Mouse (Mus musculus) c-Kit-negative CD71-positive TER-119-positive erythroid progenitor cells, embryonic 14.5 days (primary cell): ENCODE data around the gene Borcs7.

ENCODE experiments used
- DNase-seq: peaks from one replicate; pipeline ENCODE4 v3.0.0-alpha.2; 2013; ENCODE audit warnings: low read depth, low spot score

Borcs7 gene

DNA sequence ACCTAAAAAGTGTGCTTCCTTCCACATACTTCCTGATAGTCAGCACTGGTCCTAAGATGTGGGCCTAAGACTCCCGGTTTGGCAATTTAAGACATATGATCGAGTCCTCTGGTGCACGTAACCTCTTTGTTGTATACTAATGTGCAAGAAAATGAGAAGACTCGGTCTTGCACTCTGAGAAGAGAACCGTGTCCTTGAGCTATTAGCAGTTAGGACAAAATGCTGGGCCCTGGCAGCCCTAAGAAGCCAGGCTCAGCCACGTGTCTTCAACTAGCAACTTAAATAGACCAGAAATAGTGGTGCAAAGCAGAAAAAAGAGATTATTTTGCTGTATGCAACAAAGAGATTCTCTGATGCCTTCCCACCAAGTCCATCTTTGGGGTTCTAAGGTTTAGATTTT lies 26.9 kb upstream of the Borcs7 start:
- DNase-seq, result no peak

DNA sequence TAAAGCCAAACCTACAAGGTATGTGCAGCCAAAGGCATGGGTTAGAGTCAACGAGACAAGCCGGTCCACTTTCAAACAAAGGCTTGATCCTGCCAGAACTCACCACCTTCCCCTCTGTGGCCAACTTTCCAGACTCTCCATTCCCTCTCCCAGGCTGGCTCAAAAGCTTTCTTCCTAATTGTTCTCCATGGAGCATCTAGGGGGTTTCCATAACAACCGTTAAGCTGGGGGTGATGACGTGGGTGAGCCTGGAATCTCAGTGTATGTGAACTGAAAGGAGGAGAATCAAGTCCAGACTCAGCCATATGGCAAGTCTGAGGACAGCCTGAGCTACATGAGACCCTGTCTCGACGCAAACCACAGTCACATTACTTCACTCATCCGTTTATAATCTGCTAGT lies 24.2 kb upstream of the Borcs7 start:
- DNase-seq, result no peak

DNA sequence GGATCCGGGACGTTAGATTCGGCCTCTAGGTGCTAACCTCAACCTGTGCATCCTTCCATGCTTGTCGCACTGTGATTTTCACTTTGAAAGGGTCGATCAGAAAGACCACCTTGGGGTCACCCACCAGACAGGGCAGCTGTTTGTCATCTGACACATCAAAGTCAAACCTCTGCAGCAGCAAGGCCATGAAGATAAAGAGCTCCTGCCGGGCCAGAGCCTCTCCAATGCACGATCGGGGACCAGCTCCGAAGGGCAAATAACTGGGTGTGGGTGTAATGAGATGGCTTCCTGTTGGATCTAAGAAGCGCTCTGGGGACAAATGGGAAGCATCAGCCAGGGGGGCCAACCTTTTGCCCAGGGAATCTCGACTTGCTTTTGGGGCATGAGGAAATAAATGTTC lies 22.4 kb upstream of the Borcs7 start:
- no peak for DNase-seq

DNA sequence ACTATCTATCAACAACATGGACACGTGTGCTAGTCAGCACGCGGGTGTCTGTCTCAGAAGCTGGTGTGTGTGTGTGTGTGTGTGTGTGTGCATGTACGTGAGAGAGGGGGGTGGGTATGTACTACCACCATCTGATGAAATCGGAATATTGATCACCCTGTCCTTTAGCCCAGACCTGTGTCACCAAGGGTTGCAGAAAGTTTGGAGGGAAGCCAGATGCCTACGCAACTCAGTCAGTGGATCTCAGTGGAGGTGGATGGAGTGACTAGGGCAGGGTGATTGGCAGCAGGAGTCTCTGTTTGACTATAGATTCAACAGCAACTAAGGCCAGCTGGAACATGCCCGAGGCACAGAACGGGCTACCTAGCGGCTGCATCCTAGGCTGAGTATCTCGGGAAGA lies 21.4 kb upstream of the Borcs7 start:
- no peak for DNase-seq

DNA sequence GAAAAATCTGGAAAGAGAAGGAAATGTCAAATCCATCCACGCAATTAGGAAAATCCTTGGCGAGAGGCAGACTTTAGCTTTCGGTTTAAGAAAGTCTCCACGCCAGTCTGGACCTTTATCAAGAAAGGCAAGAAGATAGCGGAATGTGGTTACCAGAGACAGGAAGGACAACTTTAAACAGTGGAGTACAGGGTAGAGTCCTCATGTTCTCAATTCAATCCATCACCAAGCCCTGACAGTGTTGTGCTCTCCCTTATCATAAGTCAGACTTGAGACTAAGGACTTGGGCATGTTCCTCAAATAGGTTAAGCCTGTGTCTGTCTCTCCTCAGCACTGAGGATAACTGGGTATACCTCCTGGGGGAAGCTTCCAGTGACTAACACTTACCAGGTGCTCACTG lies 19.9 kb upstream of the Borcs7 start:
- no peak for DNase-seq

DNA sequence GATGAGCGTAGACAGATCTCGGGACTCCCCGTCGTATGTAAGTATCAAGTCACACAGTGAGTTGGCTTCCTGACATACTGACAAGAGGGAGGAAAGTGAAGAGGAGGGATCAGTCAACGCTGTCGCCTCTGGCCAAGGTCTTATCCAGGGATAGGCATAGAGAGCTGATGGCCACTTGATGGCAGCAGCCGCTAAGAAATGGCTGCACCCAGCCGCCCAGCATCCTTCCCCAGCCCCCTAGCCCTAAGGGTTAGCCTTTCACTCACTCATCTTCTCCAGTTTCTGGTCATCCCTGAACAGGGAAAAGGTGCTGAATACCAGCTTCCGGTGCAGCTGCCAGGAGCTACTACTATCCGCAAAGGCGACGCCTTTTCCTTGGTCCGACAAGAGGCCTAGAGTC lies 19.0 kb upstream of the Borcs7 start:
- DNase-seq, result no peak

DNA sequence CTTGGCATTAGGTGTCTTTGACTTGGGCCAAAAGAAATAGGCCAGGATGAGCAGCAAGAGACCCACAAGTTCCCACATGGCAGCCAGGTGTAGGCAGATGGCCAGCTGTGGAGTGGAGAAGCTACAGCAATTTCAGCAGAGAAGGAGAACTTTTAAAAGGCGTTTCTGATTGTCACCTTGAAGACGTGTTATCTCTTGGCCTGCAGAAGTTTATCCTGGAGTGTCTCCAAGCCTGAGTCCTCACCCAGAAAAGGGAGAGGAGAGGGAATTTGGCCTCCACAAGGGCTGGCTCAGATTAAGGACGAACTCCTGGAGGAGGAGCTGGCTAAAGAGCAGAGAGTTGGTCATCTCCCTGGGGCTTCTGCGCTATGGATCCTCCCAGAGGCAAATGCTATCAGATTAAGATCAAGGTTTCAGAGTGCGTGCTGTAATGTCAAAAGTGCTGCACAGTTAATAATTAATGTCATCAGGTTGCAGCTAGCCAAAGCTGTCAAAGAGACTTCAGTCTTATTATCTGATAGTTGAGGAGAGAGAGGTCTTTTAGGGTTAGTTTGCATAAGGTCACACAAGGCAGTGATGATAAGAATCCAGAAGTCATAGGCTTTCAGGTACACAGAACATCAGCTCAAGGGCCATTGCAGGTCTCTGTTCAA lies 16.8 kb upstream of the Borcs7 start, which contains the start of gene Cyp17a1:
Gene Cyp17a1, minus strand, starts transcription at position 407 of the 653 bp plus-strand sequence.
- DNase-seq, result no peak

DNA sequence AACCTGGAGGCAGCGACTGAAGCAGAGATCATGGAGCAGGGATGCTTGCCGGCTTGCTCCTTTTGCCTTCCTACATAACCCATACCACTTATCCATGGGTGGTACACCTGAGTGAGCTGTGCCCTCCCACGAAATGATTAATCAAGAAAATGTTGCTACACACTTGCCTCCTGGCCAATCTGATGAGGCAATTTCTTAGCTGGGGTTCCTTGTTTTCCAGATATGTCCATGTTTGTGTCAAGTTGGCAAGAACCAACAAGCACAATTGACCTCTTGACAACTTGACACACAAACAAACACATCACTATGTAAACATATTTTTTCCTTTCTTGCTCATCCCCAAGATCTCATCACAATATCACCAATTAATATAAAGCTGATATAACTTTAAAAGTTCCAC lies 14.1 kb upstream of the Borcs7 start:
- DNase-seq, result no peak

DNA sequence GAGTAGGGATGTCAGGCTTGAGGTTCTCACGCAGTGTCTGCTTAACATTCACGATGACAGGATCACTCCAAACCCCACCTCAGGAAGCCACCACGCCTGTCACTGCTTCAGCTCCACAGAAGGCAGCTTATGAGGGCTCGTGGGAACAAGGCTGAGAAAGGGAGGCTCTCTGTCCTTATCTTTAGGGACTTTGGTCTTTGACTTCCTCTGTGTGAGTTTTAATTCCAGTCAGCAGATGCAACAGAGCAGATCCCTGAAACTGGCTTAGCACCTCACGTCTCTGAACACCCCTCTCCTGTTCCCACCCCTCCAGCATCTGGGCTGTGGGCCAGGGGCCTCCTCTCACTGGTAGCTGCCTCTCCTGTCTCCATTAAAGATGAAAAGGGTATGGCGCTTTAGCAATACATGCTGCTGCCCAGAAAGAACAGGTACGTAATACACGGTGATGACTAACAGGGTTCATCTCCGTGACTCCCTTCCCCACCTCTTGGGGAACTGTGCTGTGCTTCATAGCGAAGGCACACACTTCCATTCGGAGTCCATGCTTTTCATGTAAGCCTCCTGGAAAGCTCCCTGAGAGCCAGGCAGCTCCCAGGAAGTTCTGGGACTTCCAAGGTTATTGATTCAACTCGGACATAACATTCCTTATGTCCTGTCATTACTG lies 9.9 kb upstream of the Borcs7 start:
- DNase-seq, result no peak

DNA sequence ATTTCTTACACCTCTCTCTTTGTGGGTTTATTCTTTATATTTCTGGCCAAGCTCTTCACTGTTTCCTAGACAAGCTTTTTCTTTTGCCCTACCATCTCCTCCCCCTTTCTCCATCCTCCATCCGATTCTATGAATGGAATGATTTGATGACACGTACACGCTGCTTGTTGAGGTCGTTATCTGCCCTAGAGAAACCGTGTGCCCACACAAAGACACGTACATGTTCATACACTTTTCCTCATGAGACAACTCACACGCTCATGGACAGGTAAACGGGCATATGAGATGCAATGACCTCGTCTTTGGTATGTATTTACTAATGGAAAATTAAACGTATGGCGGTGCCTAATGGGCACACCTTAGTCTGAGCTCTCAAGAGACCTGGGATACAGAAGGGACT lies 681 bp downstream of the Borcs7 start:
- DNase-seq, result no peak

DNA sequence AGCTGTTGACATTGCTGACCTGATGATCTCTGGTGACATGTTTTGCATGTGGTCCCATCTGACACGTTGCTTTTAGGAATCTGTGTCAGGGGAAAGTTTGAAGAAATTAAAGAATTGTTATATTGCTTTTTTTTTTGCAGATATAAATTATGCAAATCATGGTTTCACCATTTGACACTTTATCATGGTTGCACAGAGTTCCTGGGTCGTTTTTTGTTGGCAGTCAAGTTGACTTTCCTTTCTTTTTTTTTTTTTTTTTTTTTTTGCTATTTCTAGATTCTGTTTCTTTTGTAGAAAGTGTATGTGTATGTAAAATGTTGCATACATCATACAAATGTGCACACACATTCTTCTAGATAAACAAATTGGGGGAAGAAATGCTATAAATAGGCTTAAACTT lies 1.4 kb downstream of the Borcs7 start:
- no peak for DNase-seq

DNA sequence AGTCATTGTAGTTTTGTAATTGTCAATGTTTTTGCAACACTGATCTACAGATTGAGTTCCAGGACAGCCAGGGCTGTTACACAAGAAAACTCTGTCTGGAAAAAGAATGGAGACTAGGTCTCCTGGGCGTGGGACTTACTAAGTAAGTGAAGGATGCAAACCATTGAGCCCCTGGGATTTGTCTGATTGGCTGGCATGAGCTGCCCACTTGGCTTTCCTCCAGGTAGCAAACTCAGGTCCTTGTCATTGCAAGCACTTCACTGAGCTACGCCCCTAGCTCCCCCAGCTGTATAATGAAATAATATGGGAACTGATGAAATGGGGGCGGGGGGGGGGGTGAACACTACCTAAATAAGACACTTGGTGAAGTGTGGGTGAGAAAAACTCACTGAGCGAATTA lies 3.4 kb downstream of the Borcs7 start:
- DNase-seq, result no peak

DNA sequence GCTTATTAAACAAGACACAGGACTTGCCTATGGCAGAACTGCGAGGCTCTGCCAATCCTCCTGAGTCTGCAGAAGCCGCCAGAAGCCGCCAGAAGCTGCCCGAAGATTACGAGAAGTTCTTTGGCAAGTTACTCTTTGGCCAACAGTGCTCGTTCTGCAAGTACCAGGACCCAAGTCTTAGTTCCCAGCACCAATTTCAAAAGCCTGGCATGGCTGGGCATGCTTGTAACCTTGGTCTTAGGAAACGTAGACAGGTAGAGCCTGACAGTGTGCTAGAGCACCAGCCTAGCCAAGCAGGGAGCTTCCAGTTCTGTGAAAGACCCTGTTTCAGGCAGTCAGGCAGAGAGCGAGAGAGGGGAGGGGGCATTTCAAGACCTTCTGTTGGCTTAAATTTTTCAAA lies 6.8 kb downstream of the Borcs7 start:
- no peak for DNase-seq

DNA sequence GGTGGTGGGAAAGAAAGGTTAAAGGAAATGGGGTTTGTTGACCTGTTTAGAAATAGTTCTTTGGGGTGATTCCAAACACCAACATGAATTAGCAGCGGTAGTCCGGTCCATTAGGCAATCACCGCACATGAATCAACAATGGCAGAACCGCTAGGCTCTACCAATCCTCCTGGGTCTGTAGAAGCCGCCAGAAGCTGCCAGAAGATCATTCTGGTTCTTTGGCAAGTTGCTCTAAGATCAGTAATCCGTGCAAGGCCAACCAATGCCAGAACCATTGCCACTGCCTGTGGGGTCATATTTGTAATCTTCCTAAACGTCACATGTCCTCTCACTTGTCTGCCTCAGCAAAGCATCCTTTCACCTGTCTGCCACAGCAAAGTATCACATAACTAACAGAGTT lies 7.2 kb downstream of the Borcs7 start:
- no peak for DNase-seq

DNA sequence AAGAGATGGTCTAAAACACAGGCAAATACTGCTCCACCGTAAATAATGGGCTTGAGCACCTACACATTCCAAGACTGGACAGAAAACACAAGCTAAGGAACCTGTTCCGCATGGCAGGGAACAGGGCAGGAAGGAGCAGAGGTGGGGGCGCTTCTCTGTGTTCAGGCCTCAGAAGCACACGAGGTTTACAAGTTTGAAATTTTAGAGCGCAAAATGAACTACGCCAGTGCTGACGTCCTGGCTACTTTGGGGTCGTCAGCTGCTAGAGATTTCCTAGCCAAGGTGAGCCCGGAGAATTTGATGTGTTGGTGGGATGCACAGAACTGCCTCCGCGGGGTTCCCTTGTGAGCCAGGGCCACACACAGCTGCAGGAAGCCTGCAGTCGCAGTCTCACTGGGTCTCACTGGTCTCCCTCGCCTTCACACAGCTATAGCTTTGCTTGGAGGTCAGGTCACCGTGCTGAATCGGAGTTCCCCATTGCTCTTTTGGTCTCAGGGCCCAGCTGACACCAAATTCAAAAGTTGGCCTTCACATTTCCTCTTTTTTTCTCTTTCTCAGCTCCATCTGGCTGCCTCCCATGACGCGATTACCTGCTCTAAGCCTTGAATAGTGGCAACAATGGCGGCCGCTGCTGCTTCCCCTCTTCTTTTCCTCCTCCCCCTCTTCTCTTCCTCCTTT lies 8.3 kb downstream of the Borcs7 start:
- no peak for DNase-seq

DNA sequence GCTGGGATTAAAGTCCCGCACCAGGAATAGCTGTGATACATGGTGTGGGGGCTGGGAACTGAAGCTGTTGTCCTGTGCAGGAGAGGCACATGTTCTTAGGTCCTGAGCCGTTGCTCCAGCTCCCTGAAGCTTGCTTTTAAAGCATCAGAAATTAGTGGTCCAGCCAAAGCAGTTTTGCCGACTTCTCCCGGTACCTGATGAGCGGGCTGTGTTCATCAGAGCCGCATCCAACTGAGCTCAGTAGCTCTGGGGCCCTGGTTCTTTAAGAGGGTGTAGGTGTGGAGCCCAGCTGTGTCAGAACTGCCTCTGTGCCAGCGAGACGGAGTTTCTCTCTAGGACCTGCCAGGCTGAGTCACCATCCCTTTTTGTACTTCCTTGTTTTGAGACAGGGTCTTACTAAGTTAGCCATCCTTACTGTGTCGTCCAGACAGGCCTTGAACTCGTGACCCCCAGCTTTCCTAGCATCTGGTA lies 9.3 kb downstream of the Borcs7 start:
- DNase-seq, result no peak

DNA sequence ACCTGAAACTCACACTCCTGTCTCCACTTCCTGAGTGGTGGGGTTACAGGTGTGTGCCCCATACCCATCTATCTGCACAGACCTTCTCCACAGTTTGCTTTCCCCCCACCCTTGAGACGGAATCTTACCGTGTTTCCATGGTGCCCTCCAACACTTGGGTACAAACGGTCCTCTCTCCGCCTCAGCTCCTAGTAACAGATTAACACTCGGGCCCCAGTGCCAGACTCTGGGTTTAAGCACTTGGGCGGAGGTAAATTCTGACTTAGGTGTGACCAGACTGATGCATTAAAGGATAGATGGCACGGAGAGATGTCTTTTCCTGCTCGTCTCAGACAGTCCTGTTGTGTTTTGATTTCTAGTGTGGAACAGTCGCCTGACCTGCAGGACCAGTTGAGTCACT lies 11.4 kb downstream of the Borcs7 start:
- no peak for DNase-seq

DNA sequence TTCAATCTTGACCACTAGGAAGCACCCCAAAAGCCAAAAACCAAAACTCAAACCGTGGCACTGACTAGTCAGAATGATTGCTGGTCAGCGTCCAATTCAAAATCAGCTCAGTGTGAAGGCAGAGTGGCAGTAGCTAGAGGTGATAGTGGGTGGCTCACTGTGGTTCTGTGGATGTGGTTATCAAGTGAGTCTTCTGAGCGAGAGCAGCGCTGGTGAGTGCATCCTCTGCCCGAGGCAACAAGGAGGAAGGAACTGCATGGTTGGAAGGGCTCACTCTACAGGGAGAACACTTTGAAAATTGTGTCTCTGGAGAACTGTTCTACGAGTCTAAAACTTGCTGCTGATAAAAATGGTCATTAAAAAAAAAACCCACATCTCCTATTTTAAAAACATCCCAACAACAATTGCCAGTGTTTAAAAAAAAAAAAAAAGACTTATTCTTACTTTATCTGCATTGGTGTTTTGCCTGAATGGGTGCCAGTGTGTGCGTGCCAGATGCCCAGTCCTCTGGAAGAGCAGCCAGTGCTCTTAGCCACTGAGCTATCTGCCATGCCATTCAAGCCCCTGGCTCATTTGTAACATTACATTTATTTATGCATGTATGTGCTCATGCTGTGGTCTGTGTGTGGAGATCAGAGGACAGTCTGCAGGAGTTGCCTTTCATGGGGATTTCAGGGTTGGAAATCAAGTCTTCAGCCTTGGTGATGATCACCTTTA lies 16.2 kb downstream of the Borcs7 start:
- no peak for DNase-seq

DNA sequence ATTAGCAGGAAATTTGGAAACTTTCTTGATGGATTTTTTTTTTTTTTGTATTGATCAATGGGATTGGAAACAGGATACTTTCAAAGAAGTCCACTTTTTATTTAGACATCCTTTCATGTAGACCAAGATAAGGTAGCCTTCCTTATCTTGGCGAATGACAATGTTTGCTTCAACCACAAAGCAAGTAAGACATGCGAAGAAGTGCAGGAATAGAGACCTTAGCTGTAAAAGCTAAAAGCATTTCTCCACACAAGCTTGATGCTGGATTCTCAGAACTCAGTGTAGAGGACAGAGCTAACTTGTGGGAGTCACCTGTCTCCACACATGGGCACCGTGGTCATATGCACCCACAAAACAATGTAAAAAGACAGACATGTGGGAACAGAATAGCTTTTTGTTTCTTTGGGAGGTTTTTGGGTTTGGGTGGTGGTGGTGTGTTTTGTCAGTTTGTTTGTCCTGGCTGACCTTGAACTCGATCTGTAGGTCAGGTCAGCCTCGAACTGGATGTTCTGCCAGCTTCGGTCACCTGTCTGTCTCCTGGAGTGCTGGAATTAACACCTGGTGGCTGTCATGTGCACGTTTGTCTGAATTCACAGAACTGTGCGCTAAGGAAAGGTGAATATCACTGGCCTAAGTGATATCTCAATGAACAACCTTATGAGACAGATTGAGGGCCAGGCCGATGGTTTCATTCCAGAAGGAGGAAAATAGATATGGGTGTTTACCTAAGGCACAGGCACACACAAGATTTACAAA lies 17.0 kb downstream of the Borcs7 start:
- DNase-seq, result no peak

DNA sequence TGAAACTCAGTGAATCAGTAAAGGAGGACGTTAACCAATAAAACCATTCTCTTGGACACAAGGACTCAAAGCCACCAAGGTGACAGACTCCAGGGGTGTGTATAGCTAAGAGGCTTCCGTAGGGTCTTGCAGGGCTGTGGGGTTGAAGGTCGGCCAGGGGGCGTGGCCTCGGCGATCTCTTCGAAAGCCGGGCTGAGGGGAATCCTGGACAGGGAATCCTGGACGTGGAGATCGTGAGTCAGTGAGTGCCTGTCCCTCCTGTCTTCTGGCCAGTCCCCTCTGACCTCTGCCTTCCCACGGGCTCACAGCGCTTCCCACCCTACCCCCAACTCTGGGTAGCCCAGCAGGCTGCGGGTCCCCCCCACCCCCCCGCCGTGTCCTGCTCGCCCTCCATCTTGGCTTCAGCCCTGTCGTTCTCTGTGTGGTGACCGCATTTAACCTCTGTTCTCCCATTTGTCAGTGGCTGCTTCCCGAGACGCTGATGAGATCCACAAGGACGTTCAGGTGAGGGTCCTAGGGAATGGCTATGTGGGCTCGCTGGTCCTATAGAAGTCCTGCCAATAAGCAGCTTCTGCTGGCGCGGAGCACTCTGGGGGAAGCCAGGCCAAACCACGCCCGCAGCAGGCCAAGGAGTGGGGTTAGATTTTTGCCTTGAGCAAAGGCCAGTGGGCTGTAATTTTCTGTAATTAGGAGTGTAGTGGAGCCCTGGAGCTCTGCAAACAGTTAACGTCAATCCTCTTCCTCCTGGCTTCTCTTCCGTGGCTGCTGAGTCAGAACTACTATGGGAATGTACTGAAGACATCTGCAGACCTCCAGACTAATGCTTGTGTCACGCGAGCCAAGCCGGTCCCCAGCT lies 17.8 kb downstream of the Borcs7 start, which contains the start of gene As3mt:
Gene As3mt, plus strand, starts transcription at position 163 of the 856 bp plus-strand sequence.
- DNase-seq, result no peak

DNA sequence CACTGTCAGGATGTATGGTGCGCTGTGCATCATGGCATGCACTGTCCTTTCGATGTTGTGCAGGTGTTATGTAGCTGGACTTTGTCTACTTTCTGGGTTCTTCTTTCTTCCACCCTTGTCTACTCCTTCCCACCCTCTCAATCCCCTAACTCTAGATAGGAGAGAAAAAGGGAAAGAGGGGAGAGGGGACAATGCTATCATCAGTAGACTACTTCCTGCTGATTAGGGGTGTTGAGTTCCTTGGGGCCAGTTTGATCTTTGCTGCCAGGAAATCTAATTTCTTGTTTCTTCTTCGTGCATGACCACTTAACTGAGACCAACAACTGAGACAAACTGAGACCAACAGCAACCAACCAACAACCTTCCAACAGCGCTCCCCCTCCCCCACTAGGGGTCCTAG lies 20.9 kb downstream of the Borcs7 start:
- DNase-seq, result no peak
